Mouse (Mus musculus) limb, embryonic 11.5 days (tissue): ENCODE data around the gene 4930590J08Rik. TPM values are rescaled to one million over a fixed set of nuclear protein-coding genes. Genes with fewer than 3 reads are reported as not detected.
A peak's percentile ranks its signal among the peaks of the same experiment; 100 is the strongest.
"Not testable (repeated sequence)": the region's sequence is repeated elsewhere in the genome, so short reads cannot be mapped to it uniquely, and the experiment has no call there.

Source experiments
- ATAC-seq: fragments of 200-750 bp; cut with Nextera tagmentation; 2 replicates; pipeline ENCODE4 v1.8.0; 2017; ENCODE audit warnings: low read depth; ENCODE audit not compliant: insufficient number of reproducible peaks, low FRiP score, low TSS enrichment
- DNase-seq: peaks from one replicate; pipeline ENCODE4 v3.0.0-alpha.2; 2015; ENCODE audit warnings: low spot score
- H3K27ac ChIP-seq: fragments of 300-500 bp; sonication (generic); replicated peaks from 2 replicates; pipeline ENCODE4 v1.5.1; 2014; ENCODE audit warnings: low read depth, mild to moderate bottlenecking, low read length
- H3K27me3 ChIP-seq: fragments of 300-500 bp; sonication (generic); 2 replicates; pipeline ENCODE4 v1.6.1; 2014; ENCODE audit warnings: mild to moderate bottlenecking, low read length, mixed read lengths; ENCODE audit not compliant: control insufficient read depth, insufficient read depth
- H3K36me3 ChIP-seq: fragments of 300-500 bp; sonication (generic); 2 replicates; pipeline ENCODE4 v1.6.1; 2014; ENCODE audit warnings: mild to moderate bottlenecking, low read length, moderate library complexity, mixed read lengths; ENCODE audit not compliant: control insufficient read depth, insufficient read depth
- H3K4me1 ChIP-seq: fragments of 300-500 bp; sonication (generic); 2 replicates; pipeline ENCODE4 v1.6.1; 2014; ENCODE audit warnings: low read length, mixed read lengths; ENCODE audit not compliant: control insufficient read depth, insufficient read depth
- H3K4me2 ChIP-seq: fragments of 300-500 bp; sonication (generic); 2 replicates; pipeline ENCODE4 v1.6.1; 2014; ENCODE audit warnings: low read depth, mild to moderate bottlenecking, moderate library complexity; ENCODE audit not compliant: severe bottlenecking
- H3K4me3 ChIP-seq: fragments of 300-500 bp; sonication (generic); 2 replicates; pipeline ENCODE4 v1.5.1; 2014; ENCODE audit warnings: low read depth, low read length
- H3K9ac ChIP-seq: fragments of 300-500 bp; sonication (generic); 2 replicates; pipeline ENCODE4 v1.6.1; 2014; ENCODE audit warnings: mild to moderate bottlenecking, low read length
- H3K9me3 ChIP-seq: fragments of 300-500 bp; sonication (generic); 2 replicates; pipeline ENCODE4 v1.6.1; 2016; ENCODE audit warnings: low read length; ENCODE audit not compliant: control insufficient read depth
- WGBS: fragments of 180-500 bp; shearing (Covaris S2); extraction: QIAGEN DNeasy Blood & Tissue Kit; methylation state at CpG from one replicate; pipeline ENCODE4 v1.1.7; 2014; 5-methylcytosine and 5-hydroxymethylcytosine counted together
- polyA plus RNA-seq: library from polyadenylated mRNA; unstranded; fragments of >200 nt; fragmentation: Nextera tagmentation; extraction: Ambion mirVana; gene quantifications from 2 replicates; pipeline ENCODE4 v1.2.1, GENCODE M21; 2014

Gene 4930590J08Rik
- 0.48 and 0.73 TPM in 2 replicates for polyA plus RNA-seq

DNA sequence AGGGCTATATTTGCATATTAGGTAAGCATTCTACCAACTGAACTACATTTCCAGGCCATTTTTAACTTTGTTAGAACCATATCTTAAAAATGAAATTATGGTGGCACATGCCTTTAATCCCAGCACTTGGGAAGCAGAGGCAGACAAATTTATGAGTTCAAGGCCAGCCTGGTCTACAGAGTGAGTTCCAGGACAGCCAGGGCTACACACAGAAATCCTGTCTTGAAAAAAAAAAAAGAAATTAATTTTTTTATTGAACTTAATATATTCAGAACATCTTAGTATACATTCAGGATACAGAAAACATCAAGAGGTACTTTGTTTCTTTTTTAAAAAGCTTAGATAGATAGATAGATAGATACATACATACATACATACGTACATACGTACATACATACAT lies at the start of gene 4930590J08Rik:
Gene 4930590J08Rik (plus strand): TSS at position 301 of the 400 bp plus-strand sequence.
- not testable (repeated sequence) for H3K36me3 ChIP-seq, H3K4me2 ChIP-seq, H3K9ac ChIP-seq, H3K4me3 ChIP-seq, H3K27me3 ChIP-seq, H3K9me3 ChIP-seq, H3K27ac ChIP-seq, ATAC-seq, DNase-seq, H3K4me1 ChIP-seq
- 98% methylated on average over 2 of the region's 2 CpGs for WGBS

DNA sequence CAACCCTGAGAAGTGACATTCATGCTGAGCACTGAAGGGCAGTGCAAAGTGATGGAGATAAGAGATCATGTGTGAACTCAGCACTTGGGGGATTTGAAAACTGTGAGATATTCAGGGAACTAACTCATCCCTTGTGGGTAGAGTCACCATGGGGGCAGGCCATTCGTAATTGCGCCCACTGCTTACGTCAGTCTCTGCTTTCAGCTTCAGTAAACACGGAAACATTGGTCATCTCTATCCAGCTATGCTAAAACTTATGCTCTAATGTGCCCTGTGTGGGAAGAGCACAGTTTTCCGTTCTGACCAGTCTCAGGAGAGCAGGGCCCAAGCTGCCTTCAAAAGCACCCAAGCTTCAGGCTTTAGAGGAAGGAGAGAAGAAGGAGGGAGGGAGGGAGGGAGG lies 44.3 kb upstream of the 4930590J08Rik start:
- no peak overlapping the region for H3K4me3 ChIP-seq
- H3K4me1 ChIP-seq = no peaks in the 10 kb centered on the region
- no peaks in the 10 kb centered on the region for H3K36me3 ChIP-seq
- no peaks in the 10 kb centered on the region for H3K27me3 ChIP-seq
- no peak overlapping the region for H3K4me2 ChIP-seq
- no peak overlapping the region for H3K27ac ChIP-seq
- no peak overlapping the region for H3K9ac ChIP-seq
- no peaks in the 10 kb centered on the region for H3K9me3 ChIP-seq
- ATAC-seq (no peak), DNase-seq (no peak)
- 75% methylated on average over 5 of the region's 5 CpGs for WGBS

DNA sequence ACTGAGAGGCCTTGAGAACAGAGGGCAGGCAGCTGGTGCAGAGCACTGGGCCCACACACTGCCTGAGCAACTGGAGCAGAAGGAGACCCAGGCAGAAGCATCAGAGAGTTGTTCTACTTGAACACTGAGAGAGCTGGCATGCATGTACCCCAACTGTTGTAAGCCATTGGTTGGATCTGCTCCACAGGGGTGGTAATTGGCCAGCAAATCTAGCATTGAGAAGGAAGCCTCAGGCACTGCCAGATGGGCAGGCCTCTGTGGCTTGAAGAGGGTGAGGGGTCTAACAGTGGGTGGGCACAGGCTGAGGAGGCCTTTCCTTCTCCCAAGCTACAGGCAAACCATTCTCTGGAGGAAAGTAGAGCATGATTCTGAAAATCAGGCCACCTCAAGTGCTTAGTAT lies 39.8 kb upstream of the 4930590J08Rik start:
- no peak for ATAC-seq
- H3K36me3 ChIP-seq = no peaks in the 10 kb centered on the region

DNA sequence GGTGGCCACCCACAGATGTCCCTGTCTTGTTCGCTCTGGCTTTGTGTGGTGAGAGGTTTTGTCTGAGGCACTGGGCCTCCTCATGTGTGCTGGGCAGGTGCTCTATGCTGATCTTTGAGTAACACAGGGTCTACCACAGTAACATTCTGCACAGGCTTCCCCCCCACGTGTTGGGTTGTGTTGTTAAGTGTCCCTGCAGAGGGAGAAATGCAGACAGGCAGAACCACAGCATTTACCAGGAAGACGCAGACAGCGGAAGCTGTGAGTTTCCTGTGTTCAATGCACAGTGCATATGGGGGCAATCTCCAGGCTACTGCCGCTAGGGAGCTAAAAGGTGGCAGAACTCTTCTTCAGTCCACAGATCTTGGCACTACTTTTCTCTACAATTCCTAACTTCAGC lies 38.0 kb upstream of the 4930590J08Rik start:
- Histone ChIP-seq H3K4me1 (no peaks in the 10 kb centered on the region), H3K9ac (no peak overlapping the region), H3K27ac (no peak overlapping the region), H3K36me3 (no peaks in the 10 kb centered on the region), H3K9me3 (no peaks in the 10 kb centered on the region), H3K27me3 (no peaks in the 10 kb centered on the region), H3K4me2 (no peak overlapping the region), H3K4me3 (no peak overlapping the region)
- WGBS = 76% methylated on average over 5 of the region's 5 CpGs
- DNase-seq = no peak
- no peak for ATAC-seq

More for the DNA sequence above, 39.8 kb upstream of the 4930590J08Rik start:
- no peak for DNase-seq
- no peak overlapping the region for H3K27ac ChIP-seq
- H3K4me2 ChIP-seq = no peak overlapping the region
- no peak overlapping the region for H3K9ac ChIP-seq
- H3K9me3 ChIP-seq = no peaks in the 10 kb centered on the region
- H3K27me3 ChIP-seq = no peaks in the 10 kb centered on the region
- H3K4me3 ChIP-seq = no peak overlapping the region
- no peaks in the 10 kb centered on the region for H3K4me1 ChIP-seq

DNA sequence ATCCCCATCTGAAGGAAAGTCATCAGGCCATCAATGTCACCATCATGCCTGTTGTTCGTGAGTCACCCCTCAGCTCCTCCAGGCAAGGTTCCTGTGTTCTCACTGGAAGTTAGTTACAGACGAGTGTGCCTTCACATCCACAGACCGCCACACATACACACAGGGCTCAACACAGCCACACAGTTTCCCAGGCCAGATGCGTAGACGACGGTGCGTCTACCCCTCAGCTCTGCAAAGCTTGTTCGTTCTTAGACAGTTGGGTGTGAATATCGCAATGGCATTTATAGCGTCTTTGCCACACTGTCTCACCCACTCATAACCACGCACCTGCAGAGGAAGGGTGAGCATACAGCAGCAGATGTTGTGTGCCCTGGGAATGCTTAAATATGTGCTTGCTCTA lies 37.0 kb upstream of the 4930590J08Rik start:
- no peak overlapping the region for H3K9ac ChIP-seq
- no peak for ATAC-seq
- H3K27me3 ChIP-seq = no peaks in the 10 kb centered on the region
- no peak overlapping the region for H3K27ac ChIP-seq
- DNase-seq = no peak
- H3K4me2 ChIP-seq = no peak overlapping the region
- H3K36me3 ChIP-seq = no peaks in the 10 kb centered on the region
- WGBS = 83% methylated on average over 11 of the region's 11 CpGs
- H3K4me1 ChIP-seq = no peaks in the 10 kb centered on the region
- no peak overlapping the region for H3K4me3 ChIP-seq
- H3K9me3 ChIP-seq = no peaks in the 10 kb centered on the region

DNA sequence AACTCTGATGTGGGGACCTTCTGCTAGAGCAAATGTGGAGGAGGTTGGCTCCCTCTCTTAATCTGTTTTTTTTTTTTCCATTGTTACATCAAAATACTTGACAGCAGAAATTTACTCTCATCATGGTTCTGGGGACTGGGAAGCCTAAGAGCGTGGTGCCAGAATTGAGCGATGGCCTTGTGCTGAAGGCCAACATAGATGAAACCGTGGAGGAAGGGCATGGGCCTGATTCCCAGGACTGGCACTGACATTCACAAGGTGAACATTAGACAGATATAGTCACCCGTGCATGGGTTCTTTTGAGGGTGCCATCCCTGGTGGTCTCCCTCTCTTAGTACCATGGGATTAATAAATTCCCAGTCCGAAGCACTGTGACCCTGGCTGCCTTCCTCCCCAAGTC lies 34.5 kb upstream of the 4930590J08Rik start:
- no peak for DNase-seq
- 98% methylated on average over 5 of the region's 5 CpGs for WGBS
- Histone ChIP-seq H3K27me3 (no peaks in the 10 kb centered on the region), H3K4me2 (no peak overlapping the region), H3K36me3 (no peaks in the 10 kb centered on the region), H3K9ac (no peak overlapping the region), H3K4me3 (no peak overlapping the region), H3K9me3 (no peaks in the 10 kb centered on the region), H3K27ac (no peak overlapping the region), H3K4me1 (no peaks in the 10 kb centered on the region)
- ATAC-seq = no peak

DNA sequence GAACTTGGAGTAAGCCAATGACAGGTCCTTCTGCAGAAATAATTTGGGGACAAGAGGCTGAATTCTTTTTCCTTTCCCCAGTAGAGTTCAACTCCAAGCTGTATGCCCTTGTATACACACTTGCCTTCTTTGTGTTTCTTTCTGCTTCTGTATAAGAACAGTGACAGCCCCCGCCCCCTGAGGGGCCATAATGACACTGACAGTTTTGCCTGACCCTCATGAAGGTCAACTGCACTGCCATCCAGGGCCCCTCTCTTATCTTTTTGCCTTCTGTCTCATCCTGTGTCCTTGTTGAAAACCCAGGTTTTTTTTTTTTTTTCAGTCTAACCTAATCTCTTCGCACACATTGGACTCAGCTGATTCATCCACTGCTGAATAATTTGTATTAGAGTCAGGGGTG lies 29.8 kb upstream of the 4930590J08Rik start:
- no peak for ATAC-seq
- H3K9ac ChIP-seq = no peak overlapping the region
- no peaks in the 10 kb centered on the region for H3K9me3 ChIP-seq
- H3K27ac ChIP-seq = no peak overlapping the region
- DNase-seq = no peak
- H3K36me3 ChIP-seq = no peaks in the 10 kb centered on the region
- no peak overlapping the region for H3K4me3 ChIP-seq
- H3K4me1 ChIP-seq = no peaks in the 10 kb centered on the region
- H3K4me2 ChIP-seq = no peak overlapping the region
- H3K27me3 ChIP-seq = no peaks in the 10 kb centered on the region
- WGBS = 72% methylated on average over 2 of the region's 2 CpGs

DNA sequence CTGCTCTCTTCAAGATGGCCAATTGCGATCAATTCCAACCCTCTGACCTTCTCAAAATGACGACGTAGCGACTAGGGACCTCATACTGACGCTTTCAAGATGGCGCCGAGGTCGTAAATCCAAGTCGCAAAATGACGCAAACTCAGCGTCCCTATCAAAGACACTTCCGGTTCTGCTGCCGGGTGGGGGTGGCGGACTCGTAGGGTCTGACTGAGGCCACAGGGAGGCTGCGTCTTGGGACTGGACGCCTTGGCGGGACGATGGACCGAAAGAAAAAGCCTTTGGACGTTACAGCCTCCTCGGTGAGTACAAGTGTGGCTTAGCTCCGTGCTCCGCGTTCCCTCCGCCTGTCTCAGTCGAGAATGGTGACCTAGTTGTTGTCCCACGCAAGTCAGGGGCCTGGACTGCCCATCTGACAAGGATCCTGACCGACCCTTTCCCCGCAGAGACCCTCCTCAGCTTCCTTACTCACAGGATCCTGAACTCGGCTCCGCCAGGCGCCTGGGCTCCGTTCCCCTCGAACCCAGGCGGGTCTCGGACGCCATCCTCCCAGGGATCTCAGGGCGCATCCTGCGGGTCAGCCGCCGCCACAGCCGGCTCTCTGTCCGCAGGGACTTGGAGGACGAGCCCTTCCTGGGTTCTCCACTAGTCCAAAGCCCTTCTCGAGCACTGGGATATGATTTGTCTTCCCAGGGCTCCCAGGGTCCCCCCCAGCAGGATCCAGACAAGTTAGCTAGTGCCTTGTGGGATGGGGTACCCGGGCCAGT lies 24.5 kb upstream of the 4930590J08Rik start, which contains the start of gene Ccdc174:
Gene Ccdc174 (plus strand): TSS at position 169 of the 767 bp plus-strand sequence.
- Histone ChIP-seq H3K4me3 (peak within 1 kb of the TSS; percentile 93), H3K27ac (0 out of 2 replicates have a peak within 1 kb of the TSS, but pooled peaks have one; percentile 14), H3K4me1 (peaks cover 5% of the 10 kb centered on the region), H3K9ac (peak within 1 kb of the TSS; percentile 86), H3K9me3 (no peaks in the 10 kb centered on the region), H3K27me3 (no peaks in the 10 kb centered on the region), H3K36me3 (0 out of 2 replicates have a peak, but pooled peaks cover 2% of the 10 kb centered on the region), H3K4me2 (peak within 1 kb of the TSS; percentile 73)
- under 1% methylated on average over 47 of the region's 47 CpGs for WGBS
- peak; percentile 94 for DNase-seq
- peak; percentile 92 for ATAC-seq
